Mouse (Mus musculus) olfactory bulb, adult 2 months (tissue): Measurements from ENCODE around the gene Trappc6a. TPM values are rescaled to one million over a fixed set of nuclear protein-coding genes. Genes with fewer than 3 reads are reported as not detected.

Experiments
- H3K27ac ChIP-seq: fragments of 200-500 bp; 2 replicates; pipeline ENCODE4 v1.5.1; 2012; ENCODE audit warnings: low read depth, low read length; ENCODE audit not compliant: insufficient read depth
- H3K4me1 ChIP-seq: fragments of 200-500 bp; 2 replicates; pipeline ENCODE4 v1.6.1; 2012; ENCODE audit warnings: low read length; ENCODE audit not compliant: control insufficient read depth, insufficient read depth
- H3K4me3 ChIP-seq: fragments of 200-500 bp; 2 replicates; pipeline ENCODE4 v1.5.1; 2012; ENCODE audit warnings: mild to moderate bottlenecking, low read depth, low read length, moderate library complexity; ENCODE audit not compliant: insufficient read depth
- CTCF ChIP-seq: fragments of 200-500 bp; IDR thresholded peaks from 2 replicates; pipeline ENCODE4 v1.5.1; 2012; ENCODE audit warnings: low read depth, mild to moderate bottlenecking, low read length, moderate library complexity; ENCODE audit not compliant: insufficient read depth
- POLR2A ChIP-seq: fragments of 200-500 bp; IDR thresholded peaks from 2 replicates; pipeline ENCODE4 v1.6.1; 2012; ENCODE audit warnings: mild to moderate bottlenecking, low read depth, low read length, moderate library complexity; ENCODE audit not compliant: insufficient read depth
- WGBS: fragments of 180-500 bp; shearing (Covaris S2); methylation state at CpG from one replicate; pipeline ENCODE4 v1.1.7; 2018; 5-methylcytosine and 5-hydroxymethylcytosine counted together
- polyA plus RNA-seq: library from polyadenylated mRNA; stranded (reverse); fragments of >200 nt; gene quantifications from 2 replicates; pipeline ENCODE4 v1.2.4, GENCODE M21; 2012; ENCODE audit warnings: low replicate concordance; ENCODE audit not compliant: missing spikeins, insufficient read depth, insufficient read length

Gene Trappc6a
- polyA plus RNA-seq, 1 experiment = not detected

GRCm38 (mm10) chr7:19466602-19467145 is 41.5 kb upstream of the Trappc6a start:
- no peak overlapping the region for H3K27ac ChIP-seq
- 68% methylated on average over 5 of the region's 5 CpGs for WGBS
- TF ChIP-seq POLR2A = no peak
- no peak for TF ChIP-seq CTCF
- H3K4me1 ChIP-seq = no peaks in the 10 kb centered on the region
- H3K4me3 ChIP-seq = no peak overlapping the region

GRCm38 (mm10) chr7:19467638-19468037 is 40.6 kb upstream of the Trappc6a start:
- WGBS = 29% methylated on average over 6 of the region's 6 CpGs
- Histone ChIP-seq H3K4me3 (no peak overlapping the region), H3K4me1 (no peaks in the 10 kb centered on the region), H3K27ac (no peak overlapping the region)
- TF ChIP-seq CTCF (no peak), POLR2A (no peak)

- H3K27ac ChIP-seq = no peak overlapping the region
- 64% methylated on average over 12 of the region's 12 CpGs for WGBS
Observed at GRCm38 (mm10) chr7:19468279-19468678, 39.9 kb upstream of the Trappc6a start.

GRCm38 (mm10) chr7:19469404-19469803 is 38.8 kb upstream of the Trappc6a start:
- 27% methylated on average over 23 of the region's 23 CpGs for WGBS
- Histone ChIP-seq H3K27ac (no peak overlapping the region), H3K4me1 (peaks cover 2% of the 10 kb centered on the region), H3K4me3 (no peak overlapping the region)
- TF ChIP-seq CTCF (no peak), POLR2A (no peak)

More at GRCm38 (mm10) chr7:19468279-19468678, 39.9 kb upstream of the Trappc6a start:
- TF ChIP-seq CTCF = no peak
- H3K4me3 ChIP-seq = no peak overlapping the region
- H3K4me1 ChIP-seq = no peaks in the 10 kb centered on the region

- Histone ChIP-seq H3K27ac (no peak overlapping the region), H3K4me3 (no peak overlapping the region), H3K4me1 (peaks cover 3% of the 10 kb centered on the region)
- TF ChIP-seq POLR2A = no peak
- TF ChIP-seq CTCF = no peak
- WGBS = 18% methylated on average over 14 of the region's 14 CpGs
Observed at GRCm38 (mm10) chr7:19470308-19470707, 37.9 kb upstream of the Trappc6a start.

GRCm38 (mm10) chr7:19472403-19472802 is 35.8 kb upstream of the Trappc6a start:
- Histone ChIP-seq H3K4me3 (no peak overlapping the region), H3K4me1 (peaks cover 3% of the 10 kb centered on the region), H3K27ac (no peak overlapping the region)
- TF ChIP-seq POLR2A = no peak
- no peak for TF ChIP-seq CTCF
- 40% methylated on average over 4 of the region's 4 CpGs for WGBS

- TF ChIP-seq POLR2A (peak; percentile 47; the same call in 1 of the 2 replicates), CTCF (no peak)
- peak overlapping the region; percentile 60 for H3K4me3 ChIP-seq
- H3K4me1 ChIP-seq = peaks cover 3% of the 10 kb centered on the region
- no peak overlapping the region; the same call in 1 of the 2 replicates for H3K27ac ChIP-seq
- WGBS = 7% methylated on average over 89 of the region's 89 CpGs
Observed at GRCm38 (mm10) chr7:19473875-19474443, 34.2 kb upstream of the Trappc6a start.

GRCm38 (mm10) chr7:19477084-19477483 is 31.1 kb upstream of the Trappc6a start:
- TF ChIP-seq POLR2A = no peak
- TF ChIP-seq CTCF = no peak
- Histone ChIP-seq H3K27ac (no peak overlapping the region), H3K4me3 (no peak overlapping the region), H3K4me1 (peaks cover 3% of the 10 kb centered on the region)
- 81% methylated on average over 2 of the region's 2 CpGs for WGBS

- Histone ChIP-seq H3K4me1 (peaks cover 3% of the 10 kb centered on the region), H3K4me3 (no peak overlapping the region), H3K27ac (no peak overlapping the region)
- TF ChIP-seq POLR2A (no peak), CTCF (no peak)
- 41% methylated on average over 14 of the region's 14 CpGs for WGBS
Observed at GRCm38 (mm10) chr7:19477624-19478384, 30.4 kb upstream of the Trappc6a start.
